Mouse (Mus musculus): Measurements from ENCODE around the gene Cd209g. TPM values are rescaled to one million over a fixed set of nuclear protein-coding genes. Genes with fewer than 3 reads are reported as not detected.
"Not testable (repeated sequence)": the region's sequence is repeated elsewhere in the genome, so short reads cannot be mapped to it uniquely, and the experiment has no call there.

Gene Cd209g
- 0.04 TPM in 1 of 2 replicates, not detected in the other for polyA plus RNA-seq (2012)

DNA sequence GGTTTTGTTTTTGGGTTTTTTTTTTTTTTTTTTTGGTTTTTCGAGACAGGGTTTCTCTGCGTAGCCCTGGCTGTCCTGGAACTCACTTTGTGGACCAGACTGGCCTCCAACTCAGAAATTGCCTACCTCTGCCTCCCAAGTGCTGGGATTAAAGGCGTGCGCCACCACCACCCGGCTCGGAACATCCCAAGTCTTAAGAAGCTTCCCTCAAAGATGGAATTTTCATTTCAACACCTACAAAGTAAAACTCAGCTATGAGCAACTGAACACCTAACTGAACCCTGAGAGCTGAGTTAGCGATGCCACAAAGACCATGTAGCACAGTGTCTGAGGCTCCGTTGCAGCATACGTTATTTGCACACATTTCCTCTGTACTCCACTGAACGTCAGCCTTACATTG, at the start of gene Cd209g:
TSS of gene Cd209g (plus strand) at position 301 of the 400 bp plus-strand sequence.
- TF ChIP-seq GATA1 (IDR thresholded peaks at IDR 0.05; ENCODE audit: low read length) (no peak), TAL1 (IDR thresholded peaks at IDR 0.05; ENCODE audit: low read length) (no peak)
- Histone ChIP-seq H3K4me3 (replicated peaks) (no peak within 1 kb of the TSS), H3K9me3 (ENCODE audit: control insufficient read depth, low read length) (no peaks in the 10 kb centered on the region), H3K4me1 (ENCODE audit: control insufficient read depth) (no peaks in the 10 kb centered on the region), H3K36me3 (ENCODE audit: control insufficient read depth) (no peaks in the 10 kb centered on the region), H3K27me3 (ENCODE audit: control insufficient read depth) (no peaks in the 10 kb centered on the region; the same call in 1 of the 2 replicates)

DNA sequence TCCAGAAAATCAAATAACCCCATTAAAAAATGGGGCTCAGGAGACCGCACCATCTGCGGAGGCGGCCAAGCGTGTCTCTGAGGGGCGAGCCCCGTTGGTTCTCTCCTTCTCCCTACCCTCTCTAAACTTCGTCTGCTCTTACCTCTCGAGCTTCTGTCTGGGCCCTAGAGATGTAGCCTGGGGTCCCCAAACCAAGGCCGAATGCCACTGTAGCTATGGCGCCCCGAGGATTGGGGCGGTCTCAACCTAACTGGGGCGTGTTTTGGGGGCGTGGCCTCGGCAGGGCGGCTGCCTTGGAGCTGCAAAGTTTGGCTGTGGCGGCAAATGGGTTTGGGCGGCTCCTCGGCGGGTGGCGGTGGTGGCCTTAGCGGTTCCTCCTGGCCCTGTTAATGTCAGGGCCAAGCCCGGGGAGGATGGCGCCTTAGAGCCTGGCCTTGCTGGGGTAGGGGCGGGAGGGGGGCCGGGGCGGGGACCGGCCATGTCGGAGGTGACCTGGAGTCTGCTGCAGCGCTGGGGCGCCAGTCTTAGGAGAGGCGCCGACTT, 46.6 kb upstream of the Cd209g start:
- H3K36me3 ChIP-seq (ENCODE audit: control insufficient read depth); H3K4me1 ChIP-seq (ENCODE audit: control insufficient read depth); H3K4me3 ChIP-seq (replicated peaks); H3K9me3 ChIP-seq (ENCODE audit: control insufficient read depth, low read length); H3K27me3 ChIP-seq (ENCODE audit: control insufficient read depth): not testable (repeated sequence)

DNA sequence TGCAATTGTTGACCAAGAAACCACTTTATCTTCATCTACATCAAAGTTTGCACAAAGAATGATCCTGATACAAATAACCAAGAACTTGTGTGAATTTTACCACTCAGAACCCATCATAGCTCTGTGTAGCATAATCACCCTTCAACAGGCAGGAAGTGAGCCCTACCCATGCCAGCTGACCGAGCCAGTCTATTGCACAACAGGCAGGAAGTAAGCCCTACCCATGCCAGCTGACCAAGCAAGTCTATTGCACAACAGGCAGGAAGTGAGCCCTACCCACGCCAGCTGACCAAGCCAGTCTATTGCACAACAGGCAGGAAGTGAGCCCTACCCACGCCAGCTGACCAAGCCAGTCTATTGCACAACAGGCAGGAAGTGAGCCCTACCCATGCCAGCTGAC, 45.4 kb upstream of the Cd209g start:
- not testable (repeated sequence) for H3K36me3 ChIP-seq (ENCODE audit: control insufficient read depth); H3K4me1 ChIP-seq (ENCODE audit: control insufficient read depth); H3K27me3 ChIP-seq (ENCODE audit: control insufficient read depth); H3K9me3 ChIP-seq (ENCODE audit: control insufficient read depth, low read length); H3K4me3 ChIP-seq (replicated peaks)

DNA sequence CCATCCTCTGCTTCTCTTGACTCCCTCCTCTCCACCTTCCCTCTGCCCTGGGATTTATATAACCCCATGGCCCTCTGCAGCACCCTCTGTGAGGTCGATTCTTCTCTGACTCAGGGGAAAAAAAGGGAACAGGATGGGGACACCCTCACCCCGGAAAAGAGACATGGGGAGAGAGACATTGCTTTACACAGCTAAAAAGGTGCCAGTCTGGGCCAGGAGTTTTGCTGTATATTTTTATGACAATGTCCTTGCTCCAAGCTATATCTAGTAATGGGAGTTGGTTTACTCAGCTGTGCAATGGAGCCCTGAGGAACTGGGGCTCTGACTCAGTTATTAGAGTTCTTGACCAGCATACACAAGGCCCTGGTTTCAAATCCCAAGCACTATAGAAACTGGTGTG, 28.2 kb upstream of the Cd209g start, which contains the start of gene Cd209f:
TSS of gene Cd209f (minus strand) at position 101 of the 400 bp plus-strand sequence.
- not testable (repeated sequence) for H3K9me3 ChIP-seq (ENCODE audit: control insufficient read depth, low read length); H3K27me3 ChIP-seq (ENCODE audit: control insufficient read depth); H3K4me3 ChIP-seq (replicated peaks); H3K36me3 ChIP-seq (ENCODE audit: control insufficient read depth); H3K4me1 ChIP-seq (ENCODE audit: control insufficient read depth)

DNA sequence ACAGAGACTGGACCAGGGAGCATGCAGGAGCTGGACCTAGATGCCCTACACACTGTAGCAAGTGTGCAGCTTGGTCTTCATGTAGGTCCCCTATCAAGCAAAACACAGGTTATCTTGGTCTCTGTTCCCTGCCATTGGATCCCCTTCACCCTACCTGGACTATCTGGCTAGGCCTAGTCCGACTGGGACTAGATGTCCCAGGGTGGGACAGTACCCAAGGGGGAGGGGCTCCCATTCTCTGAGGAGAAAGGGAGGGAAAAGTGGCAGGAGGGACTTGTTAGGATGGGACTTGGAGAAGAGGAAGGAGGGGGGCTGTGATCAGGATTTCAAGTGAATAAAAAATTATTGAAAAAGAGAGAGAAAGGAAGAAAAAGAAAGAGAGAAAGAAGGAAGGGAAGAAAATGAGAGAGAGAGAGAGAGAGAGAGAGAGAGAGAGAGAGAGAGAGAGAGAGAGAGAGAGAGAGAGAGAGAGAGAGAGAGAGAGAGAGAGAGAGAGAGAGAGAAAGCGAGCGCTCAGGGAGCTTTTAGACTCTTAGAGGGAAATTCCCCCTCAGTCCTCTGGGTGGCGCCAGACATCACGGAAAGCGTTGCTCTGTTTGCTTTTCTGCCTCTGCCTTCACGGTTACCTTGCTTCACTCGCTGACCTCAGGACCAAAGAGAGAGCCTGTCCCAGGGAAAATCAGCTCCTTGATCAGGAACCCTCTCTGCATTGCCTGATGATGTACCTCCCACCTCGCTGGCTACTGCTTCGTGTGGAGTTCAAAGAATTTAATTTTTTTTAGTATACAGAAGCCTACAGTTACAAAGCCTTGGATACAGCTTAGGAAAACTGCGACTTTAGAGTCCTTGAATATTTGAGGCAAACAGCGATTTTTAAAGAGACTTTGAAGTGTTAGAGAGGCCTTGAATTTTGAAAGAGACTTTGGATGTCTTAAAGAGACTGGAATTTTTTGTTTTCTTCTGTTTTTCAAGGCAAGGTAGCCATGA, 6.1 kb downstream of the Cd209g start:
- Histone ChIP-seq H3K36me3 (ENCODE audit: control insufficient read depth) (no peaks in the 10 kb centered on the region), H3K27me3 (ENCODE audit: control insufficient read depth) (no peaks in the 10 kb centered on the region; the same call in 1 of the 2 replicates), H3K4me3 (replicated peaks) (no peak overlapping the region), H3K9me3 (ENCODE audit: control insufficient read depth, low read length) (no peaks in the 10 kb centered on the region), H3K4me1 (ENCODE audit: control insufficient read depth) (no peaks in the 10 kb centered on the region)
- TF ChIP-seq TAL1 (IDR thresholded peaks at IDR 0.05; ENCODE audit: low read length): no peak
- TF ChIP-seq GATA1 (IDR thresholded peaks at IDR 0.05; ENCODE audit: low read length): no peak

DNA sequence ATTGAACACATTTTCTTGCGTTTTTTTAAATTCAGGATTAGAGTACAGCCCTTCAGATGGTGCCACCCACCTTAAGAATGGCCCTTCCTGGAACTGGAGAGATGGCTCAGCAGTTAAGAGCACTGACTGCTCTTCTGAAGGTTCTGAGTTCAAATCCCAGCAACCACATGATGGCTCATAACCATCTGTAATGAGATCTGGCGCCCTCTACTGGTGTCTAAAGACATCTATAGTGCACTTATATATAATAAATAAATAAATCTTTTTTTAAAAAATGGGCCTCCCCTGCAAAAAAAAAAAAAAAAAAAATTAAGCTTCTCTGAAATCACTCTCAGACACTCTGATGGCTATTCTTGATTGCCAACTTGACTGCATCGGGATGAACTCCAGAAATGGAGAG, 7.8 kb downstream of the Cd209g start:
- TF ChIP-seq GATA1 (IDR thresholded peaks at IDR 0.05; ENCODE audit: low read length) (no peak), TAL1 (IDR thresholded peaks at IDR 0.05; ENCODE audit: low read length) (no peak)
- no peaks in the 10 kb centered on the region; the same call in 1 of the 2 replicates for H3K27me3 ChIP-seq (ENCODE audit: control insufficient read depth)
- no peaks in the 10 kb centered on the region for H3K9me3 ChIP-seq (ENCODE audit: control insufficient read depth, low read length)
- no peaks in the 10 kb centered on the region for H3K4me1 ChIP-seq (ENCODE audit: control insufficient read depth)
- H3K36me3 ChIP-seq (ENCODE audit: control insufficient read depth): no peaks in the 10 kb centered on the region
- no peak overlapping the region for H3K4me3 ChIP-seq (replicated peaks)

DNA sequence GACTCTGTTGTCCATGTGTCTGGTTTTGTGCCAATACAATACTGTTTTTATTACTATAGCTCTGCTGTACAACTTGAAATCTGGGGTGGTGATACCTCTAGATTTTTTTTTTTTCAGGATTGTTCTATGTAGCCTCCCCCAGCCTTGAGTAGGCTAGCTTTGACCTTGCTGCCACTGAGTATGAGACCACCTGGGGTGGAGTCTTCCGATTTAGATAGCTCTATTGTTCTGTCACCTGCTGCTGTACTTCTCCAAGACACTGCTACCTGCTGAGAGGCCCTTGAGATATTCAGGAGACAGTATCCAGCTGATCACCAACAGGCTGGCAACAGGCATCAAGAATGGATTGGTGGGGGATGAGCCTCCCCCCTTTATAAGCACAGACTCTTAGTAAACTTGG, 13.4 kb downstream of the Cd209g start:
- Histone ChIP-seq H3K36me3 (ENCODE audit: control insufficient read depth) (no peaks in the 10 kb centered on the region), H3K9me3 (ENCODE audit: control insufficient read depth, low read length) (no peaks in the 10 kb centered on the region), H3K27me3 (ENCODE audit: control insufficient read depth) (no peaks in the 10 kb centered on the region; the same call in 1 of the 2 replicates), H3K4me3 (replicated peaks) (no peak overlapping the region), H3K4me1 (ENCODE audit: control insufficient read depth) (no peaks in the 10 kb centered on the region)
- no peak for TF ChIP-seq GATA1 (IDR thresholded peaks at IDR 0.05; ENCODE audit: low read length)
- TF ChIP-seq TAL1 (IDR thresholded peaks at IDR 0.05; ENCODE audit: low read length): no peak

DNA sequence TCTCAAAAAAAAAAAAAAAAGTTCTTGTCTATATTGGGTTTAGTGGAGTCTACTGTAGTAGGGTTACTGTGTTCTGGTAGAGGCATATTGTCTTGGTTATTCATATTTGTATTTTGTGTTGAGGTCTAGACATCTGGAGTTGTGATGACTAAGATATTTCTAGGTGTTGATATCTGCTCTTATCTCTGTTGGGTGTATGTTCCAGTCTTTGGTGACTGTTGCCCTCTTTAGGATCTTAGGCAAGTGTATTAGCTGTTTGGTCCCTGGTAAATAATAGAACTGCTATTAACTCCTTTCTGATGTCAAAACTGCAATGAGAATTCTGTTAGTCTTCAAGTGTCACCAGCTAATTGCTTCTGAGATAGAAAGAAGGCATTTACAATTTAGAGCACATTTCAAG, 21.0 kb downstream of the Cd209g start:
- no peaks in the 10 kb centered on the region for H3K36me3 ChIP-seq (ENCODE audit: control insufficient read depth)
- no peak for TF ChIP-seq TAL1 (IDR thresholded peaks at IDR 0.05; ENCODE audit: low read length)
- TF ChIP-seq GATA1 (IDR thresholded peaks at IDR 0.05; ENCODE audit: low read length): no peak
- H3K4me3 ChIP-seq (replicated peaks): no peak overlapping the region
- H3K4me1 ChIP-seq (ENCODE audit: control insufficient read depth): peaks cover 2% of the 10 kb centered on the region
- no peaks in the 10 kb centered on the region for H3K9me3 ChIP-seq (ENCODE audit: control insufficient read depth, low read length)
- no peaks in the 10 kb centered on the region; the same call in 1 of the 2 replicates for H3K27me3 ChIP-seq (ENCODE audit: control insufficient read depth)

DNA sequence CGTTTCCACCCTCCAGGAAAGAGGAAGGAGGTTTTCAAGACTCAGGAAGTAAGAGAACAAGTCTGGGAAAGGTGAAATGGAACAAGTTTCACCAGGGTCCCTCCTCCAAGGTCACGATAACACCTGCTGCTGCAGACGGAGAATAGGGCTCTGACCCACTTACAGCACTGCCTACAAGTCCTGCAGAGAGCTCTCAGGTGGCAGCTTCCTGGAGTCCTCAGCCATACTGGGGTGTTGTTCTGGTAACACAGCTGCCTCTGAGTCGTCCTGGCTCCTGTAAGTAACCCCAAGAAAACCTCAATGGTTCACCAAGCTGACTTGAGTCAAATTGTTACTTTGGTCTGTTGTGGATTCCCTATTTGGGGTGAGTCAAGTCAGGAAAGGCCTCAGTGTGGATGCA, 28.9 kb downstream of the Cd209g start:
- no peaks in the 10 kb centered on the region for H3K9me3 ChIP-seq (ENCODE audit: control insufficient read depth, low read length)
- no peaks in the 10 kb centered on the region for H3K36me3 ChIP-seq (ENCODE audit: control insufficient read depth)
- no peak for TF ChIP-seq GATA1 (IDR thresholded peaks at IDR 0.05; ENCODE audit: low read length)
- TF ChIP-seq TAL1 (IDR thresholded peaks at IDR 0.05; ENCODE audit: low read length): no peak
- H3K4me3 ChIP-seq (replicated peaks): no peak overlapping the region
- H3K27me3 ChIP-seq (ENCODE audit: control insufficient read depth): no peaks in the 10 kb centered on the region
- peaks cover 19% of the 10 kb centered on the region for H3K4me1 ChIP-seq (ENCODE audit: control insufficient read depth)

Measured in erythroblast, embryonic 14.5 days (primary cell).